Mouse (Mus musculus) MEL (cell line): ENCODE data around the gene Ncoa3.

ENCODE experiments used
- CTCF ChIP-seq, 3 experiments: IDR thresholded peaks in 2 of 3; conservative IDR thresholded peaks in 1 of 3; 2 replicates each; pipeline ENCODE4 v1.5.1; 2011 to 2012; ENCODE audit warnings: low read length in 3 of 3, low read depth in 2 of 3, mild to moderate bottlenecking in 2 of 3, improper control_type of control experiment in 1 of 3, inconsistent platforms in 1 of 3, mixed read lengths in 1 of 3, moderate library complexity in 1 of 3; ENCODE audit not compliant: control insufficient read depth in 1 of 3, insufficient read depth in 1 of 3, poor library complexity in 1 of 3, severe bottlenecking in 1 of 3
- E2F4 ChIP-seq: IDR thresholded peaks from 2 replicates; pipeline ENCODE4 v1.6.1; 2011; ENCODE audit warnings: low read depth, low read length, improper control_type of control experiment, borderline replicate concordance
- EP300 ChIP-seq, 2 experiments: IDR thresholded peaks; 2 replicates each; pipeline ENCODE4 v1.6.1; 2011; ENCODE audit warnings: improper control_type of control experiment in 2 of 2, low read length in 2 of 2, low read depth in 1 of 2, mild to moderate bottlenecking in 1 of 2
- KAT2A ChIP-seq: conservative IDR thresholded peaks from 2 replicates; pipeline ENCODE4 v1.6.1; 2012; ENCODE audit warnings: low read depth, low read length, improper control_type of control experiment, inconsistent platforms
- MAFK ChIP-seq: IDR thresholded peaks from 2 replicates; pipeline ENCODE4 v1.6.1; 2011; ENCODE audit warnings: low read depth, mild to moderate bottlenecking, low read length, improper control_type of control experiment, borderline replicate concordance
- MYC ChIP-seq: IDR thresholded peaks from 2 replicates; pipeline ENCODE4 v1.6.1; 2011; ENCODE audit warnings: low read depth, mild to moderate bottlenecking, low read length, improper control_type of control experiment, moderate library complexity
- NRF1 ChIP-seq: IDR thresholded peaks from 2 replicates; pipeline ENCODE4 v1.6.1; 2014; ENCODE audit warnings: low read depth, mild to moderate bottlenecking, inconsistent platforms, low read length, improper control_type of control experiment, moderate library complexity; ENCODE audit not compliant: poor library complexity, insufficient read depth, severe bottlenecking
- POLR2A ChIP-seq, 2 experiments: IDR thresholded peaks; 2 replicates each; pipeline ENCODE4 v1.6.1; 2011 to 2012; ENCODE audit warnings: low read length in 2 of 2, mild to moderate bottlenecking in 2 of 2, control low read depth in 1 of 2, improper control_type of control experiment in 1 of 2, low read depth in 1 of 2, moderate library complexity in 1 of 2; ENCODE audit not compliant: control insufficient read depth in 1 of 2, insufficient read depth in 1 of 2, poor library complexity in 1 of 2
- SMC3 ChIP-seq: IDR thresholded peaks from 2 replicates; pipeline ENCODE4 v1.6.1; 2011; ENCODE audit warnings: low read depth, low read length, improper control_type of control experiment
- TCF12 ChIP-seq: IDR thresholded peaks from 2 replicates; pipeline ENCODE4 v1.6.1; 2014; ENCODE audit warnings: low read depth, mild to moderate bottlenecking, inconsistent platforms, low read length, improper control_type of control experiment, moderate library complexity
- ZNF384 ChIP-seq: IDR thresholded peaks from 2 replicates; pipeline ENCODE4 v1.6.1; 2012; ENCODE audit warnings: low read depth, mild to moderate bottlenecking, inconsistent platforms, low read length, improper control_type of control experiment

DNA sequence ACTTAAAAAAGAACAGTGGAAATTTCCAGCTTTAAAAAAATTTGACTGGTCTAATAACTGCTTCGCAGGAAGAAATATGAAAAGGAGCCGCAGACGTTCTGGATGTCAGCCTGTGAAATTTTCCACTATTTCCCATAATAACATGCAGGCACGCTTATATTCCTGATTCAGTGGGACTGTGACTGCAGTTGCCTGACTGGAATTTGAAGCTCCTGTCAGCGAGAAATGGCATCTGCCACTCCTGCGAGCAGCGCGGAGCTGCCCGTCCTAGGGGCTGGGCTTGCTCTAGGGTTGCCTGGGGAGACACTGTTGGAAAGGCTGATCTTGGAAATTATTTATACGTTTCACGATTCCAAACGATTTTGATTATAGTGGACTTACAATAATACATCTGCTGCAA lies 17.9 kb downstream of the Ncoa3 start:
- TF ChIP-seq E2F4: no peak
- no peak for TF ChIP-seq NRF1
- TF ChIP-seq MYC: no peak
- no peak for TF ChIP-seq KAT2A
- TF ChIP-seq EP300 (IDR thresholded peaks at IDR 0.05; ENCODE audit: low read depth in 1 of 2, low read length in 2 of 2): no peak
- TF ChIP-seq CTCF (IDR thresholded peaks at IDR 0.05 in 2 of 3, conservative IDR thresholded peaks at IDR 0.05 in 1 of 3; ENCODE audit: control insufficient read depth in 1 of 3, insufficient read depth in 1 of 3, low read depth in 2 of 3, low read length in 3 of 3, poor library complexity in 1 of 3, severe bottlenecking in 1 of 3): no peak
- TF ChIP-seq POLR2A (IDR thresholded peaks at IDR 0.05; ENCODE audit: control insufficient read depth in 1 of 2, insufficient read depth in 1 of 2, low read depth in 1 of 2, low read length in 2 of 2, poor library complexity in 1 of 2): no peak
- no peak for TF ChIP-seq SMC3
- no peak for TF ChIP-seq ZNF384
- no peak for TF ChIP-seq TCF12
- TF ChIP-seq MAFK: no peak
